Mouse (Mus musculus) MEL (cell line): ENCODE measurements around the gene Piga. TPM values are rescaled to one million over a fixed set of nuclear protein-coding genes. Genes with fewer than 3 reads are reported as not detected.

Source experiments
- DNase-seq: peaks from one replicate; pipeline ENCODE4 v3.0.0; 2011; ENCODE audit warnings: low read depth, low spot score
- H3K27ac ChIP-seq: 2 replicates; pipeline ENCODE4 v1.5.1; 2012; ENCODE audit warnings: low read depth, mild to moderate bottlenecking, control low read depth, low read length, moderate library complexity; ENCODE audit not compliant: control insufficient read depth
- H3K27me3 ChIP-seq, 2 experiments: fragments of 150-350 bp in 1 of 2; sonication (generic) in 1 of 2; 2 replicates each; pipeline ENCODE4 v1.6.1; 2012; ENCODE audit warnings: low read length in 2 of 2, mild to moderate bottlenecking in 2 of 2, improper control_type of control experiment in 1 of 2, moderate library complexity in 1 of 2; ENCODE audit not compliant: insufficient read depth in 2 of 2, control insufficient read depth in 1 of 2
- H3K36me3 ChIP-seq, 2 experiments: 2 replicates each; pipeline ENCODE4 v1.6.1; 2012 to 2014; ENCODE audit warnings: low read length in 2 of 2, improper control_type of control experiment in 1 of 2, inconsistent platforms in 1 of 2, mild to moderate bottlenecking in 1 of 2; ENCODE audit not compliant: insufficient read depth in 2 of 2, control insufficient read depth in 1 of 2
- H3K4me1 ChIP-seq, 2 experiments: fragments of 150-350 bp in 1 of 2; sonication (generic) in 1 of 2; 2 replicates each; pipeline ENCODE4 v1.6.1; 2012; ENCODE audit warnings: low read length in 2 of 2, improper control_type of control experiment in 1 of 2, mild to moderate bottlenecking in 1 of 2; ENCODE audit not compliant: insufficient read depth in 2 of 2, control insufficient read depth in 1 of 2
- H3K4me3 ChIP-seq, 2 experiments: fragments of 150-350 bp in 1 of 2; sonication (generic) in 1 of 2; 2 replicates each; pipeline ENCODE4 v1.5.1; 2012; ENCODE audit warnings: low read depth in 2 of 2, low read length in 2 of 2, mild to moderate bottlenecking in 2 of 2, moderate library complexity in 2 of 2, control low read depth in 1 of 2, improper control_type of control experiment in 1 of 2; ENCODE audit not compliant: control insufficient read depth in 1 of 2, insufficient read depth in 1 of 2
- H3K79me2 ChIP-seq: 2 replicates; pipeline ENCODE4 v1.6.1; 2012; ENCODE audit warnings: mild to moderate bottlenecking, low read length, moderate library complexity; ENCODE audit not compliant: control insufficient read depth, poor library complexity, insufficient read depth
- H3K9ac ChIP-seq: 2 replicates; pipeline ENCODE4 v1.6.1; 2012; ENCODE audit warnings: low read depth, mild to moderate bottlenecking, control low read depth, low read length, moderate library complexity; ENCODE audit not compliant: control insufficient read depth, poor library complexity, severe bottlenecking
- H3K9me3 ChIP-seq: fragments of 150-350 bp; sonication (generic); replicated peaks from 2 replicates; pipeline ENCODE4 v1.6.1; 2012; ENCODE audit warnings: mild to moderate bottlenecking, low read length, improper control_type of control experiment, moderate library complexity; ENCODE audit not compliant: insufficient read depth
- CHD1 ChIP-seq: IDR thresholded peaks from 2 replicates; pipeline ENCODE4 v1.6.1; 2012; ENCODE audit warnings: low read depth, mild to moderate bottlenecking, inconsistent platforms, low read length, improper control_type of control experiment
- CHD2 ChIP-seq: IDR thresholded peaks from 2 replicates; pipeline ENCODE4 v1.6.1; 2011; ENCODE audit warnings: low read length, improper control_type of control experiment
- CTCF ChIP-seq, 3 experiments: IDR thresholded peaks in 2 of 3; conservative IDR thresholded peaks in 1 of 3; 2 replicates each; pipeline ENCODE4 v1.5.1; 2011 to 2012; ENCODE audit warnings: low read length in 3 of 3, low read depth in 2 of 3, mild to moderate bottlenecking in 2 of 3, improper control_type of control experiment in 1 of 3, inconsistent platforms in 1 of 3, mixed read lengths in 1 of 3, moderate library complexity in 1 of 3; ENCODE audit not compliant: control insufficient read depth in 1 of 3, insufficient read depth in 1 of 3, poor library complexity in 1 of 3, severe bottlenecking in 1 of 3
- E2F4 ChIP-seq: IDR thresholded peaks from 2 replicates; pipeline ENCODE4 v1.6.1; 2011; ENCODE audit warnings: low read depth, low read length, improper control_type of control experiment, borderline replicate concordance
- ELF1 ChIP-seq: IDR thresholded peaks from 2 replicates; pipeline ENCODE4 v1.6.1; 2014; ENCODE audit warnings: low read depth, mild to moderate bottlenecking, inconsistent platforms, low read length, improper control_type of control experiment, moderate library complexity
- EP300 ChIP-seq, 2 experiments: IDR thresholded peaks; 2 replicates each; pipeline ENCODE4 v1.6.1; 2011; ENCODE audit warnings: improper control_type of control experiment in 2 of 2, low read length in 2 of 2, low read depth in 1 of 2, mild to moderate bottlenecking in 1 of 2
- ETS1 ChIP-seq: IDR thresholded peaks from 2 replicates; pipeline ENCODE4 v1.6.1; 2012; ENCODE audit warnings: low read depth, mild to moderate bottlenecking, inconsistent platforms, low read length, improper control_type of control experiment, moderate library complexity
- GABPA ChIP-seq: IDR thresholded peaks from 2 replicates; pipeline ENCODE4 v1.6.1; 2012; ENCODE audit warnings: low read depth, mild to moderate bottlenecking, inconsistent platforms, low read length, improper control_type of control experiment, moderate library complexity
- GATA1 ChIP-seq: IDR thresholded peaks from 2 replicates; pipeline ENCODE4 v1.6.1; 2011; ENCODE audit warnings: low read depth, low read length, improper control_type of control experiment
- HCFC1 ChIP-seq: IDR thresholded peaks from 2 replicates; pipeline ENCODE4 v1.6.1; 2012; ENCODE audit warnings: low read depth, mild to moderate bottlenecking, inconsistent platforms, low read length, improper control_type of control experiment, moderate library complexity
- KAT2A ChIP-seq: conservative IDR thresholded peaks from 2 replicates; pipeline ENCODE4 v1.6.1; 2012; ENCODE audit warnings: low read depth, low read length, improper control_type of control experiment, inconsistent platforms
- MAFK ChIP-seq: IDR thresholded peaks from 2 replicates; pipeline ENCODE4 v1.6.1; 2011; ENCODE audit warnings: low read depth, mild to moderate bottlenecking, low read length, improper control_type of control experiment, borderline replicate concordance
- MAX ChIP-seq: IDR thresholded peaks from 2 replicates; pipeline ENCODE4 v1.6.1; 2011; ENCODE audit warnings: low read length, improper control_type of control experiment
- MAZ ChIP-seq: IDR thresholded peaks from 2 replicates; pipeline ENCODE4 v1.6.1; 2012; ENCODE audit warnings: low read depth, mild to moderate bottlenecking, inconsistent platforms, low read length, improper control_type of control experiment
- MEF2A ChIP-seq: IDR thresholded peaks from 2 replicates; pipeline ENCODE4 v1.6.1; 2014; ENCODE audit warnings: low read depth, mild to moderate bottlenecking, inconsistent platforms, low read length, improper control_type of control experiment; ENCODE audit not compliant: poor library complexity, insufficient replicate concordance, severe bottlenecking; ENCODE audit errors: extremely low read depth
- MXI1 ChIP-seq: IDR thresholded peaks from 2 replicates; pipeline ENCODE4 v1.6.1; 2011; ENCODE audit warnings: mild to moderate bottlenecking, low read depth, low read length, improper control_type of control experiment
- MYB ChIP-seq: IDR thresholded peaks from 2 replicates; pipeline ENCODE4 v1.6.1; 2011; ENCODE audit warnings: mild to moderate bottlenecking, low read depth, low read length, improper control_type of control experiment
- MYC ChIP-seq: IDR thresholded peaks from 2 replicates; pipeline ENCODE4 v1.6.1; 2011; ENCODE audit warnings: low read depth, mild to moderate bottlenecking, low read length, improper control_type of control experiment, moderate library complexity
- NELFE ChIP-seq: IDR thresholded peaks from 2 replicates; pipeline ENCODE4 v1.6.1; 2011; ENCODE audit warnings: low read depth, low read length, improper control_type of control experiment
- NRF1 ChIP-seq: IDR thresholded peaks from 2 replicates; pipeline ENCODE4 v1.6.1; 2014; ENCODE audit warnings: low read depth, mild to moderate bottlenecking, inconsistent platforms, low read length, improper control_type of control experiment, moderate library complexity; ENCODE audit not compliant: poor library complexity, insufficient read depth, severe bottlenecking
- POLR2A ChIP-seq, 2 experiments: IDR thresholded peaks; 2 replicates each; pipeline ENCODE4 v1.6.1; 2011 to 2012; ENCODE audit warnings: low read length in 2 of 2, mild to moderate bottlenecking in 2 of 2, control low read depth in 1 of 2, improper control_type of control experiment in 1 of 2, low read depth in 1 of 2, moderate library complexity in 1 of 2; ENCODE audit not compliant: control insufficient read depth in 1 of 2, insufficient read depth in 1 of 2, poor library complexity in 1 of 2
- POLR2AphosphoS2 ChIP-seq: IDR thresholded peaks from 2 replicates; pipeline ENCODE4 v1.6.1; 2011; ENCODE audit warnings: low read length, improper control_type of control experiment
- POLR2AphosphoS5 ChIP-seq: IDR thresholded peaks from 2 replicates; pipeline ENCODE4 v1.6.1; 2012; ENCODE audit warnings: low read depth, borderline replicate concordance, mild to moderate bottlenecking, inconsistent platforms, low read length, moderate library complexity, mixed read lengths
- RAD21 ChIP-seq: IDR thresholded peaks from 2 replicates; pipeline ENCODE4 v1.6.1; 2011; ENCODE audit warnings: mild to moderate bottlenecking, low read depth, low read length, improper control_type of control experiment
- RCOR1 ChIP-seq: IDR thresholded peaks from 2 replicates; pipeline ENCODE4 v1.6.1; 2012; ENCODE audit warnings: low read depth, mild to moderate bottlenecking, inconsistent platforms, low read length, improper control_type of control experiment
- SIN3A ChIP-seq: IDR thresholded peaks from 2 replicates; pipeline ENCODE4 v1.6.1; 2012; ENCODE audit warnings: low read length, improper control_type of control experiment, inconsistent platforms
- SMC3 ChIP-seq: IDR thresholded peaks from 2 replicates; pipeline ENCODE4 v1.6.1; 2011; ENCODE audit warnings: low read depth, low read length, improper control_type of control experiment
- TAL1 ChIP-seq: IDR thresholded peaks from 2 replicates; pipeline ENCODE4 v1.6.1; 2012; ENCODE audit warnings: mild to moderate bottlenecking, inconsistent platforms, low read length, moderate library complexity, mixed read lengths
- TBP ChIP-seq: IDR thresholded peaks from 2 replicates; pipeline ENCODE4 v1.8.0; 2011; ENCODE audit warnings: low read depth, low read length, improper control_type of control experiment
- TCF12 ChIP-seq: IDR thresholded peaks from 2 replicates; pipeline ENCODE4 v1.6.1; 2014; ENCODE audit warnings: low read depth, mild to moderate bottlenecking, inconsistent platforms, low read length, improper control_type of control experiment, moderate library complexity
- UBTF ChIP-seq: IDR thresholded peaks from 2 replicates; pipeline ENCODE4 v1.6.1; 2012; ENCODE audit warnings: low read depth, mild to moderate bottlenecking, inconsistent platforms, low read length, improper control_type of control experiment, moderate library complexity, borderline replicate concordance; ENCODE audit not compliant: insufficient read depth
- USF1 ChIP-seq: IDR thresholded peaks from 2 replicates; pipeline ENCODE4 v1.6.1; 2014; ENCODE audit warnings: low read depth, mild to moderate bottlenecking, inconsistent platforms, low read length, improper control_type of control experiment, moderate library complexity
- USF2 ChIP-seq, 2 experiments: IDR thresholded peaks; 2 replicates each; pipeline ENCODE4 v1.6.1; 2011 to 2012; ENCODE audit warnings: improper control_type of control experiment in 2 of 2, low read length in 2 of 2, borderline replicate concordance in 1 of 2, inconsistent platforms in 1 of 2, low read depth in 1 of 2, mild to moderate bottlenecking in 1 of 2; ENCODE audit not compliant: insufficient read depth in 1 of 2
- ZC3H11A ChIP-seq: IDR thresholded peaks from 2 replicates; pipeline ENCODE4 v1.6.1; 2012; ENCODE audit warnings: low read depth, mild to moderate bottlenecking, inconsistent platforms, low read length, improper control_type of control experiment
- ZKSCAN1 ChIP-seq: IDR thresholded peaks from 2 replicates; pipeline ENCODE4 v1.6.1; 2012; ENCODE audit warnings: low read depth, mild to moderate bottlenecking, inconsistent platforms, low read length, improper control_type of control experiment, moderate library complexity
- ZMIZ1 ChIP-seq: IDR thresholded peaks from 2 replicates; pipeline ENCODE4 v1.6.1; 2012; ENCODE audit warnings: low read depth, mild to moderate bottlenecking, inconsistent platforms, low read length, improper control_type of control experiment, moderate library complexity
- ZNF384 ChIP-seq: IDR thresholded peaks from 2 replicates; pipeline ENCODE4 v1.6.1; 2012; ENCODE audit warnings: low read depth, mild to moderate bottlenecking, inconsistent platforms, low read length, improper control_type of control experiment
- polyA plus RNA-seq, 2 experiments: library from polyadenylated mRNA; stranded (reverse) in 1 of 2; unstranded in 1 of 2; fragments of >175 nt in 1 of 2; fragments of >200 nt in 1 of 2; gene quantifications; 2 replicates each; pipeline versions ENCODE4 v1.2.1 to v1.2.4; 2012; ENCODE audit warnings: low replicate concordance in 2 of 2, low read depth in 1 of 2; ENCODE audit not compliant: insufficient read length in 2 of 2, insufficient read depth in 1 of 2, missing spikeins in 1 of 2
- total RNA-seq: library from RNA; depleted of rRNA; stranded (reverse); fragments of 300-350 nt; gene quantifications from 2 replicates; pipeline ENCODE4 v1.2.3, GENCODE M21; 2012; rRNA removed

The Piga gene
- 21.5 and 22.1 TPM in 2 replicates for total RNA-seq
- polyA plus RNA-seq = 10 to 100 TPM; 30.0 to 41.2 TPM

DNA sequence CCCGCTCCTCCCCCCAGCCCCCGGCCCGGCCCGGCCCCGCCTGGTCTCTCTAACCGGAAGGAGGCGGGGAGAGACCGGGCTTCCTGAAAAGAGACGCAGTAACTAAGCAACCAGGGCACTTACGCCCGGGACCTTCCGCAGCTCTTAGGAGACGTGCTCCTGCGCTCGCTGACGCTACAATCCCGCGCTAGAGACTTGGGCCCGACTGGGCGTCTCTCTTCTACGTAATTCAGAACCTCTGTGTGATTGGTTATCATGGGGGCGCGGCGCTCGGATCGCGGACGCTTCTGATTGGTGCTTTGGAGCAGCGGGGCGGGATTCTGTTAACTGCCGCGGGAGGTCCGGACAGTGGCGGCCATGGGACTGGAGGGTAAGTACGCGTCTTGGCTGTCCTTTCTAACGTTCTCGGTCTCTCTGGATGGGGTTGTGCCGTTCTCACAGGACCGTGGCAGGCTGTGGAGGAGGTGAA lies at the start of gene Piga:
Gene Piga, plus strand, starts transcription at position 317 of the 469 bp plus-strand sequence.
- Histone ChIP-seq H3K9ac (peak within 1 kb of the TSS; percentile 71), H3K36me3 (peaks cover 16 to 34% of the 10 kb centered on the region in 2 experiments), H3K9me3 (no peaks in the 10 kb centered on the region), H3K4me3 (peak within 1 kb of the TSS; percentile 68 to 87), H3K27me3 (no peaks in the 10 kb centered on the region), H3K79me2 (peaks cover 17% of the 10 kb centered on the region), H3K4me1 (peaks cover 24 to 25% of the 10 kb centered on the region in 2 experiments), H3K27ac (peak within 1 kb of the TSS; percentile 50)
- peak; percentile 99 for DNase-seq
- TF ChIP-seq POLR2A (IDR thresholded peaks at IDR 0.05; ENCODE audit: control insufficient read depth in 1 of 2, insufficient read depth in 1 of 2, low read depth in 1 of 2, low read length in 2 of 2, poor library complexity in 1 of 2) = peak; percentile 71 to 92
- TF ChIP-seq HCFC1 = peak; percentile 86
- TF ChIP-seq MXI1 = peak; percentile 58; the same call in 1 of the 2 replicates
- no peak for TF ChIP-seq POLR2AphosphoS5
- TF ChIP-seq MAX = no peak
- no peak; the same call in 1 of the 2 replicates for TF ChIP-seq E2F4
- TF ChIP-seq SMC3 = no peak
- no peak for TF ChIP-seq RCOR1
- TF ChIP-seq NRF1 = peak; percentile 53; the same call in 1 of the 2 replicates
- no peak for TF ChIP-seq CHD2
- no peak for TF ChIP-seq ZMIZ1
- no peak for TF ChIP-seq CTCF (IDR thresholded peaks at IDR 0.05 in 2 of 3, conservative IDR thresholded peaks at IDR 0.05 in 1 of 3; ENCODE audit: control insufficient read depth in 1 of 3, insufficient read depth in 1 of 3, low read depth in 2 of 3, low read length in 3 of 3, poor library complexity in 1 of 3, severe bottlenecking in 1 of 3)
- TF ChIP-seq USF1 = no peak
- TF ChIP-seq ZKSCAN1 = no peak
- TF ChIP-seq MYB = peak; percentile 59; the same call in 1 of the 2 replicates
- no peak for TF ChIP-seq CHD1
- TF ChIP-seq ZC3H11A = no peak
- no peak; the same call in 1 of the 2 replicates for TF ChIP-seq KAT2A
- peak; percentile 79; the same call in 1 of the 2 replicates for TF ChIP-seq POLR2AphosphoS2
- no peak for TF ChIP-seq TAL1
- TF ChIP-seq MAZ = no peak
- no peak for TF ChIP-seq ETS1
- TF ChIP-seq GABPA = no peak
- peak; percentile 87 for TF ChIP-seq NELFE
- TF ChIP-seq ZNF384 = no peak
- no peak for TF ChIP-seq MEF2A
- TF ChIP-seq TCF12 = no peak; the same call in 1 of the 2 replicates
- TF ChIP-seq USF2 (IDR thresholded peaks at IDR 0.05; ENCODE audit: borderline replicate concordance in 1 of 2, insufficient read depth in 1 of 2, low read depth in 1 of 2, low read length in 2 of 2) = no peak
- no peak for TF ChIP-seq UBTF
- peak; percentile 86 for TF ChIP-seq SIN3A
- TF ChIP-seq EP300 (IDR thresholded peaks at IDR 0.05; ENCODE audit: low read depth in 1 of 2, low read length in 2 of 2) = no peak
- TF ChIP-seq GATA1 = no peak
- no peak for TF ChIP-seq RAD21
- TF ChIP-seq MAFK = no peak
- TF ChIP-seq ELF1 = peak; percentile 78
- TF ChIP-seq MYC = no peak
- peak; percentile 58; the same call in 1 of the 2 replicates for TF ChIP-seq TBP
